Mouse (Mus musculus) heart, postnatal 0 days (tissue): ENCODE results near the gene Litaf. TPM values are rescaled to one million over a fixed set of nuclear protein-coding genes. Genes with fewer than 3 reads are reported as not detected.

Source experiments
- ATAC-seq: fragments of 200-750 bp; cut with Nextera tagmentation; 2 replicates; pipeline ENCODE4 v1.8.0; 2017; ENCODE audit warnings: low read depth, moderate number of reproducible peaks, moderate library complexity; ENCODE audit not compliant: insufficient read depth
- DNase-seq: peaks from one replicate; pipeline ENCODE4 v3.0.0-alpha.2; 2016; ENCODE audit warnings: low spot score
- H3K27ac ChIP-seq: fragments of 300-500 bp; sonication (generic); 2 replicates; pipeline ENCODE4 v1.5.1; 2014; ENCODE audit warnings: low read depth, mild to moderate bottlenecking
- H3K27me3 ChIP-seq: fragments of 300-500 bp; sonication (generic); 2 replicates; pipeline ENCODE4 v1.6.1; 2014; ENCODE audit warnings: low read length, mixed read lengths; ENCODE audit not compliant: control insufficient read depth, insufficient read depth
- H3K36me3 ChIP-seq: fragments of 300-500 bp; sonication (generic); replicated peaks from 2 replicates; pipeline ENCODE4 v1.6.1; 2014; ENCODE audit warnings: low read length, mixed read lengths; ENCODE audit not compliant: control insufficient read depth, insufficient read depth
- H3K4me1 ChIP-seq: fragments of 300-500 bp; sonication (generic); 2 replicates; pipeline ENCODE4 v1.6.1; 2014; ENCODE audit warnings: antibody characterized with exemption; ENCODE audit not compliant: control insufficient read depth, insufficient read depth
- H3K4me2 ChIP-seq: fragments of 300-500 bp; sonication (generic); 2 replicates; pipeline ENCODE4 v1.6.1; 2014; ENCODE audit warnings: low read depth, mild to moderate bottlenecking, low read length, moderate library complexity
- H3K4me3 ChIP-seq: fragments of 300-500 bp; sonication (generic); 2 replicates; pipeline ENCODE4 v1.5.1; 2014; ENCODE audit warnings: low read depth, low read length
- H3K9ac ChIP-seq: fragments of 300-500 bp; sonication (generic); replicated peaks from 2 replicates; pipeline ENCODE4 v1.6.1; 2014; ENCODE audit warnings: low read depth, low read length, mixed read lengths
- H3K9me3 ChIP-seq: fragments of 300-500 bp; sonication (generic); replicated peaks from 2 replicates; pipeline ENCODE4 v1.6.1; 2016; ENCODE audit warnings: low read length; ENCODE audit not compliant: control insufficient read depth
- CTCF ChIP-seq: IDR thresholded peaks from 2 replicates; pipeline ENCODE4 v1.5.1; 2016; ENCODE audit warnings: antibody characterized with exemption, control low read depth, low read depth
- EP300 ChIP-seq: IDR thresholded peaks from 2 replicates; pipeline ENCODE4 v1.6.1; 2016; ENCODE audit warnings: antibody characterized with exemption, low read depth
- WGBS: fragments of 180-500 bp; shearing (Covaris S2); extraction: QIAGEN DNeasy Blood & Tissue Kit; methylation state at CpG from one replicate; pipeline ENCODE4 v1.1.7; 2014; 5-methylcytosine and 5-hydroxymethylcytosine counted together
- polyA plus RNA-seq: library from polyadenylated mRNA; unstranded; fragments of >200 nt; fragmentation: Nextera tagmentation; extraction: Ambion mirVana; gene quantifications from 2 replicates; pipeline ENCODE4 v1.2.1, GENCODE M21; 2015
- total RNA-seq: library from RNA; depleted of rRNA; stranded (reverse); fragments of >200 nt; gene quantifications from 2 replicates; pipeline ENCODE4 v1.2.3, GENCODE M21; 2014; ENCODE audit warnings: low replicate concordance

Litaf gene
- total and polyA plus RNA-seq, 2 experiments from 2014 or later: 55.7 to 77.1 TPM

GRCm38 (mm10) chr16:10989361-10989760 is 76.6 kb downstream of the Litaf start:
- Histone ChIP-seq H3K36me3 (0 out of 2 replicates have a peak, but pooled peaks cover 6% of the 10 kb centered on the region), H3K27ac (no peak overlapping the region), H3K9me3 (no peaks in the 10 kb centered on the region), H3K4me3 (no peak overlapping the region), H3K27me3 (no peaks in the 10 kb centered on the region), H3K9ac (no peak overlapping the region), H3K4me2 (no peak overlapping the region), H3K4me1 (peaks cover 15% of the 10 kb centered on the region; the same call in 1 of the 2 replicates)
- 97% methylated on average over 6 of the region's 6 CpGs for WGBS
- no peak for TF ChIP-seq EP300
- no peak for TF ChIP-seq CTCF
- DNase-seq (no peak), ATAC-seq (no peak)

GRCm38 (mm10) chr16:10988261-10988660 is 77.7 kb downstream of the Litaf start:
- 72% methylated on average over 9 of the region's 9 CpGs for WGBS

GRCm38 (mm10) chr16:10984534-10984933 is 81.4 kb downstream of the Litaf start:
- no peak overlapping the region for H3K4me3 ChIP-seq
- H3K27me3 ChIP-seq: no peaks in the 10 kb centered on the region
- TF ChIP-seq CTCF (no peak), EP300 (no peak)
- DNase-seq (no peak), ATAC-seq (no peak)
- H3K36me3 ChIP-seq: 0 out of 2 replicates have a peak, but pooled peaks cover 3% of the 10 kb centered on the region
- H3K9me3 ChIP-seq: no peaks in the 10 kb centered on the region
- H3K9ac ChIP-seq: no peak overlapping the region
- WGBS: 55% methylated on average over 5 of the region's 5 CpGs
- H3K4me1 ChIP-seq: peaks cover 25% of the 10 kb centered on the region; the same call in 1 of the 2 replicates
- H3K27ac ChIP-seq: peak overlapping the region; percentile 54; the same call in 1 of the 2 replicates
- no peak overlapping the region for H3K4me2 ChIP-seq

More at GRCm38 (mm10) chr16:10988261-10988660, 77.7 kb downstream of the Litaf start:
- DNase-seq (no peak), ATAC-seq (no peak)
- no peak overlapping the region for H3K27ac ChIP-seq
- H3K9ac ChIP-seq: no peak overlapping the region
- no peak for TF ChIP-seq EP300
- no peak for TF ChIP-seq CTCF
- 0 out of 2 replicates have a peak, but pooled peaks cover 6% of the 10 kb centered on the region for H3K36me3 ChIP-seq
- H3K9me3 ChIP-seq: no peaks in the 10 kb centered on the region
- H3K4me3 ChIP-seq: no peak overlapping the region
- H3K4me1 ChIP-seq: peaks cover 21% of the 10 kb centered on the region; the same call in 1 of the 2 replicates
- no peaks in the 10 kb centered on the region for H3K27me3 ChIP-seq
- H3K4me2 ChIP-seq: no peak overlapping the region

GRCm38 (mm10) chr16:10981493-10982070 is 84.4 kb downstream of the Litaf start:
- Histone ChIP-seq H3K9ac (no peak overlapping the region), H3K4me3 (no peak overlapping the region), H3K4me1 (peaks cover 42% of the 10 kb centered on the region), H3K27me3 (no peaks in the 10 kb centered on the region), H3K36me3 (0 out of 2 replicates have a peak, but pooled peaks cover 8% of the 10 kb centered on the region), H3K27ac (no peak overlapping the region), H3K9me3 (no peaks in the 10 kb centered on the region), H3K4me2 (no peak overlapping the region)
- WGBS: 61% methylated on average over 7 of the region's 7 CpGs
- ATAC-seq: no peak
- TF ChIP-seq CTCF (no peak), EP300 (no peak)
- no peak for DNase-seq

GRCm38 (mm10) chr16:10979064-10979803 is 86.7 kb downstream of the Litaf start:
- TF ChIP-seq CTCF (no peak), EP300 (no peak)
- H3K9me3 ChIP-seq: no peaks in the 10 kb centered on the region
- H3K4me2 ChIP-seq: no peak overlapping the region
- DNase-seq: no peak
- 0 out of 2 replicates have a peak, but pooled peaks have one; percentile 18 for ATAC-seq
- H3K4me3 ChIP-seq: no peak overlapping the region
- H3K27me3 ChIP-seq: no peaks in the 10 kb centered on the region
- H3K27ac ChIP-seq: peak overlapping the region; percentile 27
- peaks cover 17% of the 10 kb centered on the region; the same call in 1 of the 2 replicates for H3K36me3 ChIP-seq
- H3K9ac ChIP-seq: no peak overlapping the region
- peaks cover 39% of the 10 kb centered on the region for H3K4me1 ChIP-seq
- 55% methylated on average over 11 of the region's 11 CpGs for WGBS
